Mouse (Mus musculus) CD4-positive, CD25-positive, alpha-beta regulatory T cell, adult 2 months (primary cell): Measurements from ENCODE around the gene Cbx2.
A peak's percentile ranks its signal among the peaks of the same experiment; 100 is the strongest.

ENCODE experiments used
- DNase-seq: peaks from one replicate; pipeline ENCODE4 v3.0.0-alpha.2; 2012; ENCODE audit warnings: low read depth, low spot score

Gene Cbx2

DNA sequence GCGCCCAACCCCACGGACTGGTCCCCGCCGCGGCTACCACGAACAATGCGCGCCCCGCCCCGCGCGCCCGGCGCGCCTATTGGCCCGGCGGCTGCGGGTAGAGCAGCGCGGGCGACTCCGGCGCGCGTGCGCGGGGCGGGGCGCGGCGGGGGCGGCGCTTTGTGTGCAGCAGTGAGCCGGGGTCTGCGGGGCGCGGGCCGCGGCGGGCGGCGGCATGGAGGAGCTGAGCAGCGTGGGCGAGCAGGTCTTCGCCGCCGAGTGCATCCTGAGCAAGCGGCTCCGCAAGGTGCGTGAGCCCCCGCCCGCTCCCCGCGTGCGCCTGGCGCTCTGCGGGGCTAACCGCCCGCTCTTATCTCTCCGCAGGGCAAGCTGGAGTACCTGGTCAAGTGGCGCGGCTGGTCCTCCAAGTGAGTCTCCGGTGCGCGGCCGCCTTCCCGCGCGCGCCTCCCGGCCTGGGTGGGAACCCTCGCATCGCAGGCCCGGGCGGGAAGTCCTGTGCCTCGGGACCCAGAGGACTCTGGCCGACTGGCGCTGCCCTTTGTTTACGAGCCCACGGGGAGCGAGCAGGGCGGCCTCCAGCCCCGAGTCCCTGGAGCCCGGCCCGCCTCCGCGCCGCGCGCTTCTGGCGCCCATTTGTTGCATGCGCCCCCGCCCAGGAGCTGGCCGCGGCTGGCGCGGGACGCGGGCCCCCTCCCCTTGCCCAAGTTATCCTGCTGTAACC lies at the start of gene Cbx2:
Cbx2 (plus strand) TSS at position 68 of the 721 bp plus-strand sequence.
- DNase-seq = peak; percentile 93

DNA sequence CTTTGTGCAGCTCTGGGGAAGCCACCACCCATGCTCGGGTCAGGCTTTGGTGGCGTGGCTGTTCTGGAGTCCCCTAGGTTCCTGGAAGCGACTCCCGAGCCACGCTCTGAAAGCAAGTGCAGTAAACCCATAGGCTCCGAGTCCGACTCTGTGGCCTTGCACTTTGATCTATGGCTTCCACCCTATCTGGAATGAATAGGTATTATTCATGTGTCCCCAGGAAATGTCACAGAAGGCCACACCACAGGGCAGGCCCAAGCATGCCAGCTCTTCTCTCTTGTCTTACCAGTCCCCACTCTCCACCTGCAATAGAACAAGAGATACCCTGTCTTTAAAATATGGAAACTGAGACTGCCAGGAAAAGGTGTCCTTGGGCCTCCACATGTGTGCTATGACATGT lies 48.4 kb upstream of the Cbx2 start:
- no peak for DNase-seq

DNA sequence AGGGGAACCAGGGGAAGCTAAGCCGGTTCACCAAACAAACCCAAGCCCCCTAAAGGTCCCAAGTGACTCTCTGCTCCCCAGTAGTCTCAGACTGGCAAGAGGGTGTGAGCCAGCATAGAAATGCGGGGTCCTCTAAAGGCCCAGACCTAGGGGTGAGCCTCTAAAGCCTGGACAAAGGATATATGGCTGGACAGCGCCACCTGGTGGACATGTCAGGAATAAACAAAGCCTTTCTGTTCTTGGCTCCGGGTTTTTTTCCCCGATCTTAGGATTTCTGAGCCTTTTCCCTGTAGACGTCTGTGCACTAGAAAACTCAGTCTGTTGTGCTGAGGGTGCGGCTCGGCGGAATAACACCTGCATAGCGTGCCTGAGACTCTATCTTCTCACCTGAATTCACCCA lies 47.3 kb upstream of the Cbx2 start:
- DNase-seq = peak; percentile 79

DNA sequence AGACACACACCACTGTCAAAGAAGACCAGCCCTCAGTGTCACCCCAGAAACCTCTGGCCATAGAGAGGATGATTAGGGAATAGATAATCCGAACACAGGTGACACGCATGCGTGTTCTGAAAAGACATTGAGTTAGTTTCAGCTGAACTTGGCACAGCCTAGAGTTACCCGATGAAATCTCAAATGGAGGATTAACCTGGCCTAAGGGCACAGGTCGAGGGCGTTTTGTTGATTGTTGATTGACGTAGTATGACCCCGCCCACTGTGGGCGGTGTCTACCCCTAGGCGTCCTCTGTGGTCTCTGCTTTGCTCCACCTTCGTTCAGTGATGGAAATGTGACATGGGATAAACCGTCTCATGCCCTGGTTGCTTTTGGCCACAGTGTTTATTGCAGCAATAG lies 46.8 kb upstream of the Cbx2 start:
- DNase-seq = peak; percentile 82

DNA sequence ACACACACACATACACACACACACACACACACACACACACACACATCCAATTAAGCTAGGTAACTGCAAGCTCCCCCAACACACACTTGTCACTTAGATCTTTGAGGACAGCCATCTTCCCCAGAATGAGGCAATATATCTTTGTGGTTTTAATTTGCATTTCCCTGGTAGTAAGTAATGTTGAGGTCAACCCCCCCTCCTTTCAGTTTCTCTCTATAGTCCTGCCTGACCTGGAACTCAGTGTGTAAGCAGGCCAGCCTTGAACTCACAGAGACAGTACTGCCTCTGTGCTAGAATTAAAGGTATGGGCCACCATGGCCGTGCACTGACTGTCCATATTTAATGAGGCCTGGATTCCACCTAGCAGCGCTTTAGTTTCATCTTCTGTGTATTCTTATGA lies 42.4 kb upstream of the Cbx2 start:
- peak; percentile 49 for DNase-seq

DNA sequence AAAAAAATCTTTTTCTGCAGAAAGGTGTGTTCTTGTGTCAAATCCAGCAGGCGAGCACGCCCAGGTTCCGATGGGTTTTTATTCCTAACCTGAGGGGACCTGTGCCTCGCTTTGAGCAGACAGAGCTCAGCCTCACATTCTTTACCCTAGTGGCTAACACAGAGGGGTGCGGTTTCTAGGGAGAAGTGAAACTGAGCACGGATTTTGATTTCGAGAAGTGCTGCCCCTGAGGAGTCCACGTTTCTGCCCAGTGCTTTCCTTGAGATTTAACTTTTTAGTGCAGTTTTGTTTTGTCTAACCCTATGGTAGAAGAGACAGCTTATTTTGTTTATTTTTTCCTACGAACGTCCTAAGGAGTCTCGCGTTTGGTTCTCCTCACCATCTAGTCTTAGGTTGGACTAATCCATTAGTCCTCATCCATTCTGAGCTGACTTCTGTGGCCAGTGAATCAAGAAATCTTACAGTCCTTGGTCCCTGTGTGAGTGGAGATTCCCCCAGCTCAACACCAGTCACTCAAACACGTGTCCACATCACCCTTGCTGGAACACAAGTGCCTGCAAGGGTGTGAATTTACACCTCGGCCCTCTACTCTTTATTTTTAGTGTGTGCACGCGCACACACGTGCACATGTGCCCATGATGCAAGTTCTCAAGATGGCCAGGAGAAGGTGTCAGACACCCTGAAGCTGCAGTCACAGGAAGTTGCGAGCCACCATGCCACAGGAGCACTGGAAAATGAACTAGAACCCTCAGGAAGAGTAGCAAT lies 41.6 kb upstream of the Cbx2 start:
- peak; percentile 31 for DNase-seq

DNA sequence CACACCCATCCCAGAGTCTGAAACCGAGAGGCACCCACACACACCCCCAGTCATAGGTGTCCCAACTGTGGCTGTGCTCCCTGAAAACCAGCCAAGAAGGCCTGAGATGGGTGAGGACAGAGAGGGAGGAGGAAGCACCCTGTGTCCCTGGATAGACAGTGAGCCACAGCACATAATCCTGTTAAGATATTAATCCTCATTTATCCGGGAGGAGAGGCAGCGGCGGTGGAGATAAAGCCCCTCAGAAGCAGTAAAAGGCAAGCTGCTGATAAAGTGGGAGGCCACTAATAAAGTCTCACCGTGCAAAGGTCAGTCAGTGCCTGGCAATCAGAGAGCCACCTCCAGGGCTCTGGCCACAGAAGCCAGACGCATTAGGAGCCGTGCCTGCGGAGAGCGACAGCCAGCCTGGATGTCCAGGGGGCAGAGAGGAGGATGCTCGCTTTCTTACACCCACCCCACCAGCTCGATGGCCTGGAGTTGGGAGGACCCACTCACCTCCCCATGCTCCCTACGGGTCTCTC lies 40.1 kb upstream of the Cbx2 start:
- DNase-seq = no peak

DNA sequence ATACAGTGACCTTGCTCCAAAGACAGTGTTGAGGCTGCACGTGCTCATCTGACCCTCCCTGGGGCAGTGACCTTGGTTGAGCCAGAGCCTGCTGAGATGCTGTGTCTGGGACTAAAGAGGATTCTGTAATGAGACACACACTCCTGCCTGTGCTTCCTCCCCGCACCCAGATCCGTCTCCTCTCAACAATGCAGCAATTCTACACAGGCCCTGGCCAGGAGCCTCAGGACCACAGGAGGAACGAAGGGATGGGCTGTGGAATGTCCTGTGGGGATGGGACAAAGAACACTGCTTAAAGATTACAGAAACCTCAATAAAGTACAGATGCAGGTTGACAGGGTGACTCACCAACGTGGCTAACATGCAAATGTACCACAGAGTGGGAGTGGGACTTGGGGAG lies 37.2 kb upstream of the Cbx2 start:
- no peak for DNase-seq

DNA sequence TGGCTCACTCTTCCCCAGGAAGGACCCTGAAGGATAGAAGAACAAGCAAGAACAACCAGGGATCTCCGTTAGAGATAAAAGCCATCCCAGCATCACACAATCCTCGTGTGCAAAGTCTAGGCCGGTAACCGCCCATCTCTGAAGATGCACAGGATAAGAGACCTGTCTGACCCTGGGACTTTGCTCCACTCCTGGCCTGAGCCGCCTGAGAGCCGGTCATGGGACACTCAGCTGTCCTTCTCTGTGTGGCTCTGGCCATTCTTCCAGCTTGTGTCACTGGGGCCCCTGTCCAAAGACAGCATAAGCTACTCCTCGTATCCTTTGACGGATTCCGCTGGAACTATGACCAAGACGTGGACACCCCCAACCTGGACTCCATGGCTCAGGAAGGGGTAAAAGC lies 34.8 kb upstream of the Cbx2 start, which contains the start of gene Enpp7:
Enpp7 (plus strand) TSS at position 190 of the 400 bp plus-strand sequence.
- DNase-seq = no peak

DNA sequence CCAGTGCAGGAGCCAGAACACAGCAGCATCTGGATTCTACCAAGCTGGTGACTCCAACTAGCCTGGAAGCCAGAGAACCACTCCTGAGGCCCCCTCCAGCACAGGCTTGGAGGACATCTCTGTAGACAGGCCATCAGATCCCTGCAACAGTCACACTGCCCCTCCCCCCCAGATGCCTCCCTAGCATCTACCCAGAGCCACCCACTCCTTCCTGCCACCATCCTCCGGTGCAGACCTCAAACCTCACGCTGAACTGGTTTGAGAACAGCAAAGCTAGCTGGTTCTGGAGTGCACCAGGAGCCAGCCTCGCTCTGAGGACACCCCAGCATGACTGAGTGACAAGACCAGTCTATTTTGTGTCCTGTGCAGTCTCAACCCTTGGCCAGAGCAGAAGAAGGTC lies 30.0 kb upstream of the Cbx2 start:
- peak; percentile 83 for DNase-seq

DNA sequence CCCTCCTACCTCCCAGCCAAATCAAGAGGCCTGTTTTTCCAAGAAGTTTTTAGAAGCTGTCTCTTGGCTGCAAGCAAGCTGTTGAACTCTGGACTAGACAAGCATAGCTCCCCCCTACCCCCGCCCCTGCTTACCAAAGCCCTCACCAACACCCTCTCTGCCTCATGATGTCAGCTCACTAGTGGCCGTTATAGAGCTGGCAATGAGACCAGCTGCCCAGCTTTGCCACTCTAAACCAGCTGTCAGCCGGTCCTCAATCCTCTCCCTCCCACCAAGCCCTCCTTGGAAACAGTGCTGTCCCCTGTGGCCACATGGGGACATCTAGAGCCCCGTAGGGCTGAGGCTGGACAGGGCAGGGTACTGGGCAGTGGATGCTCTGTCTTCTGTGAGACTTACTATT lies 27.3 kb upstream of the Cbx2 start:
- no peak for DNase-seq

DNA sequence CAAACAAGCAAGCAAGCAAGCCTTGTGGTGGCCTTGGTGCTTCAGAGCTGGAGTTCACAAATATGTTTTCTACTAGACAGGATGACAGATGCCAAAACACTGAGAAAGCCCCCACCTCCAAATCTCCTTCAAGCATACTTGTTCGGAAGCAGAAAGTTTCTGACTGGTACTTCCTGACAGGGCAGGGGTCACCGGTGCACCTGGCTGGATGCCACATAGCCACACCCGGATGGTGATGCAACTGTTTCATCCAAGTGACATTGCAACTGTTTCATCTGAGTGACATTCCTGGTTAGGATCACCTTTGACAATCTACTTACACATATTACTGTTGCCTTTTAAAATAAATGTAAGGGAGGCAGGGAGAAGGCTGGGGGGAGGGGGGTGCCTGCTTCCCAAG lies 25.6 kb upstream of the Cbx2 start:
- DNase-seq = no peak

DNA sequence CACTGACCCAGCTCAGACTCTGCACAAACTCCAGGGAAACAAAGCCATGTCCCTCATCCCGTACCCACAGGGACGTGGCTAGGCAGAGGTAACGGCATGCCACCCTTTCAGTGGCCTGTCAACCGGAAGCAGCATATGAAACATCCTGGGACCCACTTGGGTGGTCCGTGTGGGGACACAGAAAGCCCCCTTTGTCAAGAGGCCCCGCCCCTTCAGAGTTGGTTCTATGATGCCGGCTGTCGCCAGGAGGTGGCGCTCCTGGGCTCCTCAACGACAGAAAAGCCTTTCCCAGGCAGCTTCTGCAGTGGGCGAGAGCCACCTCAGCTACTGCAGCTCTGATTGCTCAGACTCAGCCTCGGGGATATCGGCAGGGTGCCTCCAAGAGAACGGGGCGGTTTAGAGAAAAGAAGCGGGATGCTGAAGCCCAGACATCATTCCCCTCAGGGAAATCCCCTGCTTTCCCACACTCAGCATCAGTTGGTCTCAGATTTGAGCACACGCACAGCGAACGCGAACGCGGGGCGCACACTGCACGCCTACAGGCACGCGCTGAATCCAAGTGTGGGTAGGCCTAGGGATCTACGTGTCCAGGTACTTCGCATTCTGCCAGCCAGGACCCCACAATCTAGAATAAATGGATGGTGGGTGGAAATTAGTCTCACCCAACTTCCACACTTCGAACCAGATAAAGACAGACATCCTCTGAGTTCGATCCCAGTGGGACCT lies 24.1 kb upstream of the Cbx2 start:
- peak; percentile 86 for DNase-seq

DNA sequence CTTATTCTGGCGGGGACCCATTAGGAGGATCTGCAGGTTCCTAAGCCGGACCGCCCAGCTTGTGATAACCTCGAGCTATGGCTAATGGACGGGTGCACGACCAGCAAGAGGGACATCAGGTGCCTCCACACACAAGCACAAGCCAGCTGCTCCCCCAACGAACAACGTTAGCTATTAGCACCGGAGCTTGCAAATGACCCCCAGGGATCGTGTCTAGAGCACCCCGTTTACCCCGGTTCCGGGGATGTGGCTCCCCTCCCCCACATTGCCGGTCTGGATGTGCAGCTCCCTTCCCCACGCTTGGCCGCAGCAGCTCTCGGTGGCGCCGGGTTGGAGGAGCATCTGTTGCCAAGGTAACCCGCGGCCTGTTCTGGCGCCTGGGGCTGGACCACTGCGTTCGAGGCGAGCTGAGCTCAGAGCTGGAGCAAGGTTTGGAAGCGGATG lies 23.4 kb upstream of the Cbx2 start:
- DNase-seq = peak; percentile 29

DNA sequence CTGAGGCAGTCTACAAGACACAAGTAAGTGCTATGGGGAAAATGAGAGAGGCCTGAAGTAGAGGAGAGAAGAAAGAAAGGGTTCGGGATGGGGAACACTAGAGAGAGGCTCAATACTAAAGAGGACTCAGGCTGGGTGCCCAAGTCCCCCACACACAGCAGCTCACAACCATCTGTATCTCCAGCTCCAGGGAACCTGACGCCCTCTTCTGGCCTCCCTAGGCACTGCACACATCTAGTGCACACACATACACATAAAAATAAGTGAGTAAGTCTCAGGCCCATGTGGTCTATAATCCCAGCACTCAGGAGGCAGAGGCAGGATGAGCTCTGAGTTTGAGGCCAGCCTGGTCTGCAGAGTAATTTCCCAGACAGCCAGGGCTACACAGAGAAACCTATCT lies 21.9 kb upstream of the Cbx2 start:
- peak; percentile 30 for DNase-seq

DNA sequence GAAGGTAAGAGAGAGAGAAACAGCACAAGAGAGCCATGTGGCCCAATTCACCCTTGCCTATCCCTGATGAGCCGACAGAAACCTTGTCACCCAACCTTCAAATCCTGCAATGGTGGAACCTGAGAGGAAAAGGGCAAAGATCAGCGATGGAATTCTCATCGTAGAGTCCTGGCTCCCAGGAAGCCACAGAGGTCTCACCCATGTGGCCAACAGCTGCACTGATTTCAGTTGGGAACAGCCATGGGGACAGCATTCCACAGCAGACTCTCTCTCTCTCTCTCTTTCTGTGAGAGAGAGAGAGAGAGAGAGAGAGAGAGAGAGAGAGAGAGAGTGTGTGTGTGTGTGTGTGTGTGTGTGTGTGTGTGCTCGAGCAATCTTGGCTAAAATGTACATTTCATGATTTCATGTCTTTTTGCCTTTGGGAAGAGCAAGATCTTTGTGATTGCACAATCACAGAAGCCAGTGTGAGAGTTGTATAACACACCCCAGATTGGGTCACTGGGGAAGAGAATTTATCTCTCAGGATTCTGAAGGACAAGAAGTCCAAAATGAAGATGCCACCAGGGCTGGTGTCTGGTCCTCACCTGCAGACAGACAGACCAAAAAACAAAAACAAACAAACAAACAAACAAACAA lies 21.2 kb upstream of the Cbx2 start:
- DNase-seq = no peak

DNA sequence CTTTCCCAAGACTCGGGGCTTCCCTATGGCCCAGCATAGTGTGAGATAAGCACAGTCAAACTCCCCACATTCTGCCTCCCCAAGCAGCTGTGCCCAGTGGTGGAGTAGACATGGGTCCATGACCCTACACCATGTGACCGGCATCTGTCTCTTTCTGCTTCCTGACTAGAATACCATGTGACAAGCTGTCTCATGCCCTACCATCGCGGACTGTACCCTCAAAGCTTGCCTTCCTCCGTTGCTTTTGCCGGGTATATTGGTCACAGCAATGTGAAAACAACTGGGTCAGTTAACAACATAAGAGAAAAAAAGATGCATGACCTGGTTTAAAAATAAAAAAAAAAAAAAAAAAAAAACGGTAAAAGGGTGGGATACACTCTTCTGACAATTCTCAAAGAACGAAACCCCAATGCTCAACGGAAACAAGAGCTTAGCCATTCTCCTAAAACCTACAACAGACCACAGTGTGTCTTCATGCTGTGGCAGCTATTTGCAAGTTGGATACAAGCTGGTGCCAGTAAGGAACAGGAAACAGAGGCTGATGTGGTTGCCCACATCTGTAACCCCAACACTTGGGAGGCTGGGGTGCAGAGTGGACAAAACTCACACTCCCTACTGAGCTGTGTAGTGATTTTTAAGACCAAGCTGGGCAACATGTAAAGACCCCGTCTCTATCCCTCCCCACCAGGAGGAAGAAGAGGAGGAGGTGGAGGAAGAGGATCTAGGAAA lies 17.1 kb upstream of the Cbx2 start:
- DNase-seq = peak; percentile 18

DNA sequence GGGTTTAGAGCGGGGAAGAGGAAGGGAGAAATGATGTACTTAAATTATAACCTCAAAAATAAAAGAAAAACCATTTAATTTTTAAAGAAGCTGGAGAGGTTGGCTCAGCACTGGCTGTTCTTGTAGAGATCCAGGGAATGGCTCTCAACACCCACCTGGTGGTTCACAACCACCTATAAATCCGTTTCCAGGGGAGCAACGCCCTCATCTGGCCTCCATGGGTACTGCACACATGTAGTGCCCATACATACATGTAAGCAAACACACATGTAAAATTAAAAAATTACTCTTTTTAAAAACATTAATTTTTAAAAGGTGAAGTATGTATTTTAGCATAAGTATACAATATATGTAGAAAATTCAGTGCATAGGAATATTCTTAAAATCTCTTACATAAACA lies 16.3 kb upstream of the Cbx2 start:
- DNase-seq = no peak

DNA sequence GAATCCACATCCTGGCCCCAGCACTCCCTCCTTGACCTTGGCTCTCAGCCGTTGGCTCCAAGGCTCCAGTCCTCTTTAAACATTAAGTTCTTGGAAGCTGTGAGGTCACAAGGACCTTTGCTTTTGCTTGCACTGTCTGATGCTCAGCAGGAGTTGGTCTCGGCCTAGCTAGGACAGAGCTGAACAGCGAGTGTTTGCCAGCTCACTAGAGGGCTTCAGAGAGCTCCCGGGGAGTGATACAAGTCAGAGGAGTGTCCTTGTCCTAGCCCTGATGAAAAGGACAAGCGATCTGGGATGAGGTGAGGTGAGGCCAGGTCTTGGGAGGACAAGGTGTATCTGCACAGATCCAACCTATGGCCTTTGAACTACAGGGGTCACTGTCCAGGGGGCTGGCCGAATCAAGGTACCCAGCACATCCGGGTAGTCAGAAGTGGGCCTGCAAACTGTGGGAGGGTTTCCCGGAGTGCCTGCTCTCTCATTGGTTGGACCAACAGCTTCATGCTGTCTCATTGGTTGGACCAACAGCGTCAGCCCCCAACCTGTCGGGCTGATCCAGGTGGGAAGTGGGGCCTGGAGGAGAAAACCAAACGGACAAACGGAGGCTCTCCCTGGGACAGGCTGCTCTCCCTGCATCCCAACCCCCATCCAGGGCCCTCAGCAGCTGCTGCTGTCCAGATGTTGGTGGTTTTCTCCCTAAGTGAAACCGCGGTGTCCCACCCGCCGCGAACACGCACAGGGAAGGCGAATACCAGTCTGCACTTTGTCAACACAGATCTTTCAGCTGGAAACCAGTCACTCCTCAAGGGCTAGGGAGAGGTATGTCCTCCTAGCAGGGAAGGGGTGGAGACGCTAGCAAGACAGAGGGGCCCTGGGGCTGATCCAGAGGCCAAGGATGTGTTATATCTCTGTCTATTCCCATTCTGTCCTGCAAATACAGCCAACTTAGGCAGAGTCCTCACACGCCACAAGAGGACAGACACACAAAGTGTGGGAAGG lies 15.0 kb upstream of the Cbx2 start:
- peak; percentile 25 for DNase-seq

DNA sequence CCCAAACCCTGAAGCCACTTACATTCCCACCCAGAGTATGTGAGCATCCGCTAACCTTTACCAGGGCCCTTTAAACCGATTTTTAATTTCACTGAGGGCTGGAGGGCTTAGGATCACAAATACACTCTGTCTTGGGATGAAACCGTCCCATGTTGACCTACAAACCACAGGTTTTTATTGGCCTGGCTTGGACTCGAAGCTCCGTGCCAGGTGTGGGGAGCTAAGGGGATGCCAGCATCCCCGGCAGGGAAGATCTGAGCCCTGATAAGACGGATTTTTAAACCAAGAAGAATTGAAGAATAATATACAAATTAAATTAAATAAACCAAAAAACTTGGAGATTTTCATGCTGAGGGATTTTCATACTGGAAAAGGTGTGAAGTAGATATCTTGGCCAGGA lies 8.3 kb upstream of the Cbx2 start:
- no peak for DNase-seq
